Mouse (Mus musculus): ENCODE data around the gene Chek2.
A peak's percentile ranks its signal among the peaks of the same experiment; 100 is the strongest.
"Not testable (repeated sequence)": the region's sequence is repeated elsewhere in the genome, so short reads cannot be mapped to it uniquely, and the experiment has no call there.

The Chek2 gene

GRCm38 (mm10) chr5:110840465-110840864 is 686 bp downstream of the Chek2 start:
- DNase-seq (ENCODE audit: low spot score): peak; percentile 51

- no peak for DNase-seq (ENCODE audit: low spot score)
These were observed 1.5 kb downstream of the Chek2 start for GRCm38 (mm10) chr5:110841046-110841862.

- DNase-seq (ENCODE audit: low spot score): no peak
These were observed 13.2 kb downstream of the Chek2 start for GRCm38 (mm10) chr5:110852990-110853389.

GRCm38 (mm10) chr5:110857091-110857490 is 17.3 kb downstream of the Chek2 start:
- DNase-seq (ENCODE audit: low spot score): no peak

- peak; percentile 83 for DNase-seq (ENCODE audit: low spot score)
These were observed 19.4 kb downstream of the Chek2 start for GRCm38 (mm10) chr5:110859013-110859650.

GRCm38 (mm10) chr5:110860445-110860844 is 20.7 kb downstream of the Chek2 start:
- DNase-seq (ENCODE audit: low spot score): no peak

GRCm38 (mm10) chr5:110868460-110868859 is 28.7 kb downstream of the Chek2 start:
- DNase-seq (ENCODE audit: low spot score): no peak

- no peak for DNase-seq (ENCODE audit: low spot score)
These were observed 29.5 kb downstream of the Chek2 start for GRCm38 (mm10) chr5:110869242-110869669.

GRCm38 (mm10) chr5:110873160-110873559 is 33.4 kb downstream of the Chek2 start:
- DNase-seq (ENCODE audit: low spot score): no peak

GRCm38 (mm10) chr5:110874711-110875110 is 34.9 kb downstream of the Chek2 start:
- peak; percentile 51 for DNase-seq (ENCODE audit: low spot score)

- no peak for DNase-seq (ENCODE audit: low spot score)
These were observed 35.5 kb downstream of the Chek2 start for GRCm38 (mm10) chr5:110875286-110875685.

GRCm38 (mm10) chr5:110877666-110878505 is 38.1 kb downstream of the Chek2 start:
- DNase-seq (ENCODE audit: low spot score): no peak

GRCm38 (mm10) chr5:110878526-110878925 is 38.7 kb downstream of the Chek2 start:
- not testable (repeated sequence) for DNase-seq (ENCODE audit: low spot score)

- DNase-seq (ENCODE audit: low spot score): no peak
These were observed 39.3 kb downstream of the Chek2 start for GRCm38 (mm10) chr5:110879042-110879441.

- peak; percentile 64 for DNase-seq (ENCODE audit: low spot score)
These were observed 40.0 kb downstream of the Chek2 start, which contains the start of gene Ttc28 for GRCm38 (mm10) chr5:110879584-110880374. TSS of gene Ttc28 (plus strand) at chr5:110879803.

- no peak for DNase-seq (ENCODE audit: low spot score)
These were observed 48.8 kb downstream of the Chek2 start for GRCm38 (mm10) chr5:110888596-110888995.

GRCm38 (mm10) chr5:110889945-110890344 is 50.2 kb downstream of the Chek2 start:
- no peak for DNase-seq (ENCODE audit: low spot score)

- no peak for DNase-seq (ENCODE audit: low spot score)
These were observed 50.8 kb downstream of the Chek2 start for GRCm38 (mm10) chr5:110890561-110890960.

GRCm38 (mm10) chr5:110897114-110897788 is 57.5 kb downstream of the Chek2 start:
- DNase-seq (ENCODE audit: low spot score): no peak

GRCm38 (mm10) chr5:110898169-110898568 is 58.4 kb downstream of the Chek2 start:
- DNase-seq (ENCODE audit: low spot score): peak; percentile 22

GRCm38 (mm10) chr5:110898785-110899184 is 59.0 kb downstream of the Chek2 start:
- DNase-seq (ENCODE audit: low spot score): no peak

All from adipocyte (in vitro differentiated cells).